Mouse (Mus musculus): Measurements from ENCODE around the gene Cds1. TPM values are rescaled to one million over a fixed set of nuclear protein-coding genes. Genes with fewer than 3 reads are reported as not detected.

The Cds1 gene
- total RNA-seq, 4 experiments from 2014 or later: 4.2 to 8.9 (median 5.6) TPM

Other genes starting within 250 kb of the Cds1 start
- under 1 TPM in 2 of 4 experiments, not detected in 2; 0.09 to 0.10 TPM for gene Nkx6-1, start 100.1 kb upstream of the Cds1 start, total RNA-seq (2022)